Mouse (Mus musculus) T-helper 1 cell (primary cell): ENCODE data around the gene Spdye4b.

Experiments used
- in situ Hi-C: fragments of 300-600 bp; cut with MboI, MseI; formaldehyde crosslinking; loops from one replicate; pipeline ENCODE4 v1.15.1; 2025; ENCODE audit warnings: high pct_unique_total_duplicates

The Spdye4b gene

DNA sequence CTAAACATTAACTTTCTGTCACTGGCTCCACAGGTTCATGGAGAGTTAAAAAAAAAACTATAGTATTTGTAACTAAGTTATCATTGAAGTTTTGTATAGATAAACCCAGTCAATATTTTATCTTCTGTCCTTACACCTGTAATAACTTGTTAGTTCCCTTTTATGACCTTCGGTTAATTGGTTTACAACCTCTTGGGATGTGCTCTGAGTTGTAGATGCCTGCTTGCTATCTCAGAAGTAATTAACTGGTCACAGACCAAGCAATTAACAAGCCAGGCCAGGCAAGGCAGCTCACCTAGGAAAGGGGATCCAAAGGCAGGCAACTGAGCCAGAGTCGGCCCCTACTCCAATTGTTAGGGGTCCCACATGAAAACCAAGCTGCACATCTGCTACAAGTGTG is 33.0 kb downstream of the Spdye4b start:
- in situ Hi-C loops, result no loop called here

GRCm38 (mm10) chr5:143220996-143221395 is 40.2 kb downstream of the Spdye4b start:
- in situ Hi-C loops, result no loop called here

DNA sequence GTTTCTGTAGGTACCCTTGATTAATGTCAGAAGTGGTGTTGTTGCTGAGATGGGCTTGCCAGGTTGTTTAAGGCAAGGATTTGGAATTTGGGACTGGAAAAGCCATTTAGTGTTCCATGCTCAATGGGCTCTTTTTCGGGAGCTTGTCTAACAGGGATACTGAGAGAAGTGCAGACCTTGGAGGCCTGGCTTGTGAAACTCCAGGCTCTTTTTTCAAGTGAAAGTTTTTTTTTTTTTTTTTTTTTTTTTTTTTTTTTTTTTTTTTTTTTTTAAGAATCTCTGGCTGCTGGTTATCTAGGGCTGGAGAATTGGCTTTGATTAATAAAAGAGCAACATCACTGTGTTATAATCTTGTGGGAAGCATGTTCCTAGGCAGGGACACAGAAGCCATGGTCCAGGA is 41.5 kb downstream of the Spdye4b start:
- in situ Hi-C loops, result no loop called here

DNA sequence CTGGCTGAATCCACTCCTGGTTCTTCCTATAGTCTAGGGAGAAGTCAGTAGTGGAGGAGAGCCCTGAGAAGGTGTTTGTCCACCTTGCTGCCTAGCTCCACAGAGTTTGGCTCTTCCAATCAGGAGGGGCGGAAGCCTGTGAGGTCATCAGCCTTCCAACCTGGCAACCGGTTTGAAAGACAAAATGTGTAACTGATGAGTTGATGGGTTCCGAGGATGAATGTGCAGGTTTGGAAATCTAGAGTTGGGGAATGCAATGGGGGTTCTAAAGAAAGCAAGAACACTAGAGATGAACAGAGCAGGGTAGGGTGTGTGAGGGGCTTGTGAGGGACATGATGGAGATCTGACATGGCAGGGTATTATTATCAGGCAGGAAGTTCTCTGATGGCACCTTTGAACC is 46.0 kb downstream of the Spdye4b start, which contains the start of gene Spdye4a:
TSS of gene Spdye4a (minus strand) at position 101 of the 400 bp plus-strand sequence.
- in situ Hi-C loops, result no loop called here

- in situ Hi-C loops, result no loop called here
Observed at GRCm38 (mm10) chr5:143235028-143235693, 54.3 kb downstream of the Spdye4b start, which contains the start of gene Zfp12. Gene Zfp12 (plus strand): TSS chr5:143235163.

DNA sequence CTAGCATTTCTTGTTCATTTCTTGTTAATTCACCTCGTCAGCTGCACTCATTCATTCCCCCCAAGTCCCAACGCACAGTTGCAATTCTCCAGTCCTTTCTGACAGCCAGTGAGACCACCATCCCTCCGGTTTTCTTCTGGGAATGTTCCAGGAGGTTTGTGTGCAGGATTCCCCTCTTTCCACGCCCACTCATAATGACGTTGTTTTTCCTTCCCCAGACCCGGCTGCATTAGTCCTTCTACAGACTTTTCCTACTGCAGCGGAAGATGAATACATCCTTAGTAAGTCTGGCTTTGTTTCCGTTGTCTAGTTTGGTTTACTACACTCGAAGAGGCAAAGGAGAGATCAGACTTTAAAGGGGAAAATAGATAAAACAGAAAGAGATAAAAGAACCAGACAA is 55.2 kb downstream of the Spdye4b start:
- in situ Hi-C loops, result no loop called here

DNA sequence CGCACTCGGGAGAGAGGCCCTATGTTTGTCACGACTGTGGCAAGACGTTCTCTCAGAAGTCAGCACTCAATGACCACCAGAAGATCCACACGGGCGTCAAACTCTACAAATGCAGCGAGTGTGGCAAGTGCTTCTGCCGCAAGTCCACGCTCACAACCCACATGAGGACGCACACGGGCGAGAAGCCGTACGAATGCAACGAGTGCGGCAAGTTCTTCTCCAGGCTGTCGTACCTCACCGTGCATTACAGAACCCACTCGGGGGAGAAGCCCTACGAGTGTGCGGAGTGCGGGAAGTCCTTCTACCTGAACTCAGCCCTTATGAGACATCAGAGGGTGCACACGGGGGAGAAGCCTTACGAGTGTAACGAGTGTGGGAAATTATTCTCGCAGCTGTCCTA is 64.1 kb downstream of the Spdye4b start:
- in situ Hi-C loops, result no loop called here

DNA sequence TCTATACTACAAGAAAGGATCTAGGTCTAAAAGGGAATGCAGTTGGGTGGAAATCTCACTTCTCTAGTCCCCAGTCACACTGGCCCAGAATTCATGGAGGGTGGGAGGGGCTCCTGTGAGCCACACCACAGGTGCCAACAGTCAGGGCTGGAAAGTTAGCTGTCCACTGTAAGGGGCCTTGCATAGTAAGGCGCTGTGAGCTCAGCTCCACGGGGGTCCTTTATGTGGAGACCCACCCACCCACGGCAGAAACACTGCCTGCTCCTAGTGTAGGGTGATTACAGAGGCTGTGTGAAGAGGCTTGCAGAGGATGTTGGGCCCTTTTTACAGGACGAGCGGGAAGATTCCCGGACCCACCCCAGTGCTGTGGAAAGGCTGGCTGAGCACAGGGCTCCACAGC is 71.2 kb downstream of the Spdye4b start:
- in situ Hi-C loops, result no loop called here

DNA sequence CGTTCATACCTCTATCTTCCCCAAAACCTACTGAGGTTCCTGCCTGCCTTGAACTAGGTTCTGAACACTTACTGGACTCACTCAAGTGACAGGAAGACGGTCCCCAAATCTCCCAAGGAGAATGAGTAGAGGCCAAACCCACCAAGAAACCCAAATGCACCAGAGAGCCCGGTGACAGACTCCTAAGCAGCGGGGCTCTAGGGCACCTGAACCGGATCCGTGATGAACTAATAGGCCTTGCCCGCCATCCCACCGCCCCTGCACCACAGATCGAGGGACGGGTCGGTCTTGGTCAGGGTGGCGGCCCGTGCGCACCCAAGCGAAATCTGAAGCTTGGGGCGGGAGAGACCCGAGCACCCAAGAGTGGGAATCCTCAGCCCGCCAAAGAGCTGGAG is 72.0 kb downstream of the Spdye4b start:
- in situ Hi-C loops, result no loop called here

DNA sequence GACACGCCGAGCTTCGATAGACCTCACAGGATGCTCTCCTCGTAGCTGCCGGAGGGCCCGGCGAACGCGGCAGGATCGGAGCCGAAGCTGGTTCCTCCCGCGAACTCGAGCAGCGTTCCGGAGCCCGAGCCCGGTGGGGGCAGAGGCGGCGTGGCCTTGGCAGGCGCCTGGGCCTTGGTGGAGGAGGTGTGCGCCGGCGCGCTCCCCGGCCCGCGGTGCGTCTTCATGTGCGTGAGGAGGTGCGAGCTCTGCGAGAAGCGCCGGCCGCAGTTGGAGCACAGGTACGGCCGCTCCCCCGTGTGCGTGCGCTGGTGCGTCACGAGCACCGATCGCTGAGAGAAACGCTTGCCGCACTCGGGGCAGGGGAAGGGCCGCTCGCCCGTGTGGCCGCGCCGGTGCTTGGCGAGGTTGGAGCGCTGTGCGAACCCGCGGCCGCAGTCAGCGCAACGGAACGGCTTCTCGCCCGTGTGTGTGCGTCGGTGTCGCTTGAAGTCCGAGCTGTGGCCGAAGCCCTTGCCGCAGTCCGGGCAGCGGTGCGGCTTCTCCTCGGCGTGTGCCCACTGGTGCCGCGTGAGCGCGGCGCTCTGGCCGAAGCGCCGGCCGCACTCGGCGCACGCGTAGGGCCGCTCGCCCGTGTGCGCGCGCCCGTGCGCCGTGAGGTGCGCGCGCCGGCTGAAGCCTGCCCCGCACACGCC is 72.5 kb downstream of the Spdye4b start:
- in situ Hi-C loops, result no loop called here

GRCm38 (mm10) chr5:143253881-143254486 is 73.2 kb downstream of the Spdye4b start:
- in situ Hi-C loops, result no loop called here
